Mouse (Mus musculus) lung, embryonic 14.5 days (tissue): Measurements from ENCODE around the gene Gm26620. TPM values are rescaled to one million over a fixed set of nuclear protein-coding genes. Genes with fewer than 3 reads are reported as not detected.

Experiments used
- ATAC-seq: fragments of 200-750 bp; cut with Nextera tagmentation; 2 replicates; pipeline ENCODE4 v1.8.0; 2017; ENCODE audit warnings: mild to moderate bottlenecking, moderate TSS enrichment, moderate library complexity; ENCODE audit not compliant: insufficient read depth
- DNase-seq: peaks from one replicate; pipeline ENCODE4 v3.0.0-alpha.2; 2015
- H3K27ac ChIP-seq: fragments of 300-500 bp; sonication (generic); 2 replicates; pipeline ENCODE4 v1.5.1; 2014; ENCODE audit warnings: low read depth, mild to moderate bottlenecking, moderate library complexity
- H3K27me3 ChIP-seq: fragments of 300-500 bp; sonication (generic); 2 replicates; pipeline ENCODE4 v1.6.1; 2014; ENCODE audit warnings: low read length, control low read depth; ENCODE audit not compliant: insufficient read depth
- H3K36me3 ChIP-seq: fragments of 300-500 bp; sonication (generic); 2 replicates; pipeline ENCODE4 v1.6.1; 2014; ENCODE audit warnings: control low read depth; ENCODE audit not compliant: insufficient read depth
- H3K4me1 ChIP-seq: fragments of 300-500 bp; sonication (generic); 2 replicates; pipeline ENCODE4 v1.6.1; 2014; ENCODE audit warnings: antibody characterized with exemption, control low read depth; ENCODE audit not compliant: insufficient read depth
- H3K4me2 ChIP-seq: fragments of 300-500 bp; sonication (generic); 2 replicates; pipeline ENCODE4 v1.6.1; 2014; ENCODE audit warnings: mild to moderate bottlenecking
- H3K4me3 ChIP-seq: fragments of 300-500 bp; sonication (generic); 2 replicates; pipeline ENCODE4 v1.5.1; 2014; ENCODE audit warnings: low read depth, low read length
- H3K9ac ChIP-seq: fragments of 300-500 bp; sonication (generic); 2 replicates; pipeline ENCODE4 v1.6.1; 2014
- H3K9me3 ChIP-seq: fragments of 300-500 bp; sonication (generic); 2 replicates; pipeline ENCODE4 v1.6.1; 2016; ENCODE audit warnings: low read depth, low read length, control low read depth
- CTCF ChIP-seq: IDR thresholded peaks from 2 replicates; pipeline ENCODE4 v1.5.1; 2016; ENCODE audit warnings: antibody characterized with exemption, low read depth
- WGBS: fragments of 180-500 bp; shearing (Covaris S2); extraction: QIAGEN DNeasy Blood & Tissue Kit; methylation state at CpG from one replicate; pipeline ENCODE4 v1.1.7; 2014; 5-methylcytosine and 5-hydroxymethylcytosine counted together
- polyA plus RNA-seq: library from polyadenylated mRNA; unstranded; fragments of >200 nt; fragmentation: Nextera tagmentation; extraction: Ambion mirVana; gene quantifications from 2 replicates; pipeline ENCODE4 v1.2.1, GENCODE M21; 2014

Gene Gm26620
- polyA plus RNA-seq, 1 experiment from 2014 or later, result not detected

DNA sequence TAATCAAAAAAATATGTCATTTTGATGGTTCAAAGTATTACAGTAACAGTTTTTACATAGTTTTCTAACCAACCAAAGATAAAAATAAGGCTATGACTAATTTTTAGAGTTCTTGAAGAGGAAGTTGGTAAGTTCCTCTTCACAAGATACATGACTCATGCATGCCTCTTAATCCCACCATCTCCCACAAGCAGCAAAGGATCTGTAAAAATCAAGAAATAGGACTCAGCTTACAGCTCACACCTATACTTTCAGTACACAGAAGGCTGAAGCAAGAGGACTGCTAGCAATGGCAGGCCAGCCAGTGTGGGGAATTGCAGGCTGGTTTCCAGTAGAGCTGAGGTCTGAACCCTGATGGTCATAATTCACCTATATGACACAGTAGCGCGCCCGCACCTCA, 31.3 kb upstream of the Gm26620 start:
- no peak for TF ChIP-seq CTCF
- H3K27me3 ChIP-seq, result no peaks in the 10 kb centered on the region
- no peak overlapping the region for H3K27ac ChIP-seq
- H3K4me1 ChIP-seq, result no peaks in the 10 kb centered on the region
- H3K9me3 ChIP-seq, result no peaks in the 10 kb centered on the region
- peaks cover 10% of the 10 kb centered on the region; the same call in 1 of the 2 replicates for H3K36me3 ChIP-seq
- WGBS, result 97% methylated on average over 3 of the region's 3 CpGs
- no peak for DNase-seq
- ATAC-seq, result no peak
- no peak overlapping the region for H3K4me2 ChIP-seq
- H3K9ac ChIP-seq, result no peak overlapping the region
- H3K4me3 ChIP-seq, result no peak overlapping the region

DNA sequence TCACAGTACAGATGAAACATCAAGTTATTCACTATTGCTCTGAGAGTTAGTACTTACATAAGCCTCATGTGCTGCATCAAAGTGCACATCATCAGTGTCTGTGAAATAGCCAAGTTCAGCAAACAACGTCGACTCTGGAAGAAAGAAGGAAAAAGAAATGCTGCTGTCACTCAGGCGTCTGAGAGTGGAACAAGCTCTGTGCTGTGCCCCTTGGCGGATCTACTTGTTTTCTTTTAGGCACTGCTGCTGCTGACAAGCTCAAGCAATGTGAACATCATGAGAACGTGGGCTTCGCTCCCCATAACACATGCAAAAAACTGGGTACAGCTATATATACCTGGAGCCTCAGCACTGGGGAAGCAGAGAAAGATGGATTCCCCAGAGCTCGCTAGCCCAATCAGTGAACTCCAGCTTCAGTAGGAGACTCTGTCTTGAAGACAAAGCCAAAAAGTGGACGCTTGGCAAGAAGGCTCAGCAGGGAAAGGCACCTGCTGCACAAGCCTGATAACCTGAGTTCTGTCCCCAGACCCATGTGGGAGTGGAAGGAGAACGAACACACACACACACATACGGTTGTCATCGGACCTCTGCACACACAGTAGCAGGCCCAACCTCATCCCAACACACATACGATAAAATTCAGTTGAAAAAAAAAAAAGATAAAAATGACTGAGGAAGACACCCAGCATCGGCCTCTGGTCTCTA, 29.7 kb upstream of the Gm26620 start:
- Histone ChIP-seq H3K36me3 (peaks cover 4% of the 10 kb centered on the region; the same call in 1 of the 2 replicates), H3K27me3 (no peaks in the 10 kb centered on the region), H3K27ac (peak overlapping the region; percentile 52; the same call in 1 of the 2 replicates), H3K9ac (no peak overlapping the region), H3K9me3 (no peaks in the 10 kb centered on the region), H3K4me2 (no peak overlapping the region), H3K4me3 (no peak overlapping the region), H3K4me1 (no peaks in the 10 kb centered on the region)
- ATAC-seq (peak; percentile 52), DNase-seq (peak; percentile 80)
- TF ChIP-seq CTCF, result no peak
- WGBS, result 65% methylated on average over 13 of the region's 13 CpGs

DNA sequence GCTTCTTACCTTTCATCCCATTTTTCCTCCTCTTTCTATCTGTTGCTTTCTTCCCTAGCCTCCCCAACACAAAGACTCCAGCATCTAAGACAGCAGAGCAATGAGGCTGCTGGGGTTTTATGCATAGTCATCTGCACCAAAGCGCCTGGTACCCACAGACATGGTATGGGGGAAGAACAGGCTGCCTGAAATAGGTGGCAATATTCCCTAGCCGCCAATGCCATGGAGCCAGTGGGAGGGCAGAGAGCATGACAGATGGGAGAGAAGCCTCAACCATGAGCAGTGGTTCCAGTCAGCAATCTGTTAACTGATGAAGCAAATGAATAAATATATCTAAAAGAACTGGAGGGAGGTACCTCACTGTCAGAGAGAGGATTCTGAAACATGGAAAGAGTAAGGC, 27.5 kb upstream of the Gm26620 start:
- H3K9ac ChIP-seq, result no peak overlapping the region
- H3K4me2 ChIP-seq, result no peak overlapping the region
- no peaks in the 10 kb centered on the region for H3K4me1 ChIP-seq
- ATAC-seq, result no peak
- 84% methylated on average over 2 of the region's 2 CpGs for WGBS
- no peaks in the 10 kb centered on the region for H3K27me3 ChIP-seq
- H3K4me3 ChIP-seq, result no peak overlapping the region
- no peak for DNase-seq
- H3K9me3 ChIP-seq, result no peaks in the 10 kb centered on the region
- TF ChIP-seq CTCF, result no peak
- peaks cover 2% of the 10 kb centered on the region; the same call in 1 of the 2 replicates for H3K36me3 ChIP-seq
- no peak overlapping the region for H3K27ac ChIP-seq

DNA sequence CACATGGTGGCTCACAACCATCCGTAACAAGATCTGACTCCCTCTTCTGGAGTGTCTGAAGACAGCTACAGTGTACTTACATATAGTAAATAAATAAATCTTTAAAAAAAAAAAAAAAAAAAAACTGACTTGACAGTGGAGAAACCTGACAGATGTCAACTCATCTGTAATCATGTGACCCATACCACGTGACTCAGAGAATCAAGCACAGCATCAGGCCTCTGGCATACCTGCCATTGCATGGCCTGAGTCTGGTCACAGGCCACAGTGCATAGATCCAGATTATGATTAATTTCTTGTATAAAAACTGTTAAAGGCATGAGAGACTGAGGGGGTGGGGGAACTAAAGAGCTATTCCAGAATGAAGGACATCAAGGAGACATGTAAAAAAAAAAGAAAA, 26.0 kb upstream of the Gm26620 start:
- Histone ChIP-seq H3K4me1 (no peaks in the 10 kb centered on the region), H3K27me3 (no peaks in the 10 kb centered on the region), H3K9ac (no peak overlapping the region), H3K36me3 (no peaks in the 10 kb centered on the region), H3K4me2 (no peak overlapping the region), H3K4me3 (no peak overlapping the region), H3K27ac (no peak overlapping the region), H3K9me3 (no peaks in the 10 kb centered on the region)
- WGBS, result 65% methylated on average over 2 of the region's 2 CpGs
- no peak for DNase-seq
- no peak for ATAC-seq
- TF ChIP-seq CTCF, result no peak

DNA sequence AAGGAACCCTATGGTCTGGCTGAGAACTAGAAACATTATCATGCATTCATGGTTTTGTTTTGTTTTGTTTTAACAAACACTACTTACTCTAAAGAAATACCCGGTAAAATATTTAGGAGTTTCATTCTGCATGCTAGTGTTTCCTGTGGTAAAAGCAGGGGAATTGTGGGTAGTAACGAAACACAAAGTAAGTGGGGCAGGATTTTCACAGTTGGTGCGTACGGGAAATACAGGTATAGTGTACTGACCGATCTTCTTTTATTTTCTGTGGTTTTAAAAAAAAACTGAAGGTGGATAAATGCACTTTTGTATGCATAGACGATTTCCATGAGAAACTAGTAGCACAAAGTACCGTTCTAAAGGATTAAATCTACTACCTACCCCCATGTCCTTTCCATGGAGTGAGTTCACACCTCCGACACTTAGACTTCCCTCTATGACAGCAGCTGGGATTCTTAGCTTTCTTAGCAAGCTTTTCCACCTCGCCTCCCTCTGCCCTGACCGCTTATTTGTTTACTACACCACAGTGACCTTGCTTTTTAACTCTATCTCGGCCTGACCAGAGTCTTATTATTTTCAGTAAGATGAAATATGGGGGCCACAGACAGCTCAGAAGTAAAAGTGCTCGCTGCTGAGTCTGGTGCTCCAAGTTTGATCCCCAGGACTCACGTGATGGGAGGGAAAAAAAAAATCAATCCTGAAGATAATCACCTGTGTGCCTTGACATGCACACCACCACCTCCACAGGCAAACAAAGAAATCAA, 23.0 kb upstream of the Gm26620 start:
- Histone ChIP-seq H3K4me1 (no peaks in the 10 kb centered on the region), H3K4me2 (no peak overlapping the region), H3K27me3 (no peaks in the 10 kb centered on the region), H3K36me3 (no peaks in the 10 kb centered on the region), H3K27ac (no peak overlapping the region), H3K9me3 (no peaks in the 10 kb centered on the region), H3K4me3 (no peak overlapping the region), H3K9ac (no peak overlapping the region)
- DNase-seq (no peak), ATAC-seq (no peak)
- no peak for TF ChIP-seq CTCF
- WGBS, result 57% methylated on average over 13 of the region's 13 CpGs

DNA sequence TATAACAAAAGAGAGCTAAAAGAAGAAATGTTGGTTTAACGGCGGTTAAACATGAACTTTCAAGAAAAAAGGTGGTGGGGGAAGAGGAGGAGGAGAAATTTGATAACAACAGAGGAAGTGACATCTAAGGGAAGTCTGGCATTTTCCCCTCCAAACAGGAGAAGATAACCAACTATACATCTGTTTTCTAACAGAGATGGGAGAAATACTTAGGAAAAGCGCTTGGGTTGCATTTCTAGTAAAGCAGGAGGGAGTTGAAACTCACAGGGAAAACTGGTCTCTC, 22.5 kb upstream of the Gm26620 start:
- Histone ChIP-seq H3K4me1 (no peaks in the 10 kb centered on the region), H3K4me2 (no peak overlapping the region), H3K9ac (no peak overlapping the region), H3K9me3 (no peaks in the 10 kb centered on the region), H3K27ac (no peak overlapping the region), H3K27me3 (no peaks in the 10 kb centered on the region), H3K4me3 (no peak overlapping the region), H3K36me3 (no peaks in the 10 kb centered on the region)
- TF ChIP-seq CTCF, result no peak
- DNase-seq (no peak), ATAC-seq (no peak)
- WGBS, result 50% methylated on average over 3 of the region's 3 CpGs

DNA sequence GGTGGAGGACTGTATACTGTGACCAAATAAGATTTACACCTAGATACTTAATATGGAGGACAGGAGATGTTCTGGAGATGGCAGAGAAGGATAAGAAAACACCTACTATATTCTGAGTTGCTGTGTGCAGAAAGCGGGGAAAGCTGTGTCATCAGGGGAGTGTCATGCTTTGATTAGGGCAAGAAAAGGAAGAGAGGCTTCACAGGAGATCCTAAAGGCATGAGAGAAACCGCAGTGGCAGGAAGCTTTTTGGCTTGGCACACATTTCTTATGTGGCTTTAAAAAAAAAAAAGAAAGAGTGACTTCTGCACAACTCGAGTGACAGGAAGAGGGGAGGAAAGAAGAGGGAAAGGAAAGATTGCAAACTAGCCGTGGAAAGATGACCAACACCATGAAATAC, 21.8 kb upstream of the Gm26620 start:
- Histone ChIP-seq H3K27ac (no peak overlapping the region), H3K9ac (no peak overlapping the region), H3K4me2 (no peak overlapping the region), H3K9me3 (no peaks in the 10 kb centered on the region), H3K4me3 (no peak overlapping the region), H3K4me1 (no peaks in the 10 kb centered on the region), H3K27me3 (no peaks in the 10 kb centered on the region), H3K36me3 (no peaks in the 10 kb centered on the region)
- ATAC-seq (no peak), DNase-seq (no peak)
- WGBS, result 58% methylated on average over 4 of the region's 4 CpGs
- TF ChIP-seq CTCF, result no peak
